Mouse (Mus musculus): ENCODE data around the gene Ifitm10.

DNA sequence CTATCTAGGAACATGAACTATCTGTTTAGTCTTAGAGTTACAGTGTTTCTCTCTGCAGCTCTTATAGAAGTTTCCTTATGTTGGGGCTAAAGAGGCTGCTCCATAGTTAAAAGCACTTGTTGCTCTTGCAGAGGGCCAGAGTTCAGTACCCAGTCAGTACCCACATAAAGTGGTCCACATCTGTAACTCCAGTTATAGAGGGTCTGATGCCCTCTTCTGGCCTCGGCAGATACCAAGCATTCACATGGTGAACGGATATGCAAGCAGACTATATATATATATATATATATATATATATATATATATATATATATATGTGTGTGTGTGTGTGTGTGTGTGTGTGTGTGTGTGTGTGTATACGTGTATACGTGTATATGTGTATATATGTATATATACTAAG is 34.4 kb upstream of the Ifitm10 start:
- TF ChIP-seq CTCF (IDR thresholded peaks at IDR 0.05; ENCODE audit: extremely low read depth, insufficient read depth, insufficient read length, insufficient replicate concordance) (no peak), POLR2A (IDR thresholded peaks at IDR 0.05; ENCODE audit: low read depth, low read length) (no peak)

All from spleen, adult 2 months (tissue).